Mouse (Mus musculus): ENCODE measurements around the gene Ubiad1. TPM values are rescaled to one million over a fixed set of nuclear protein-coding genes. Genes with fewer than 3 reads are reported as not detected.

The Ubiad1 gene
- total RNA-seq, 2 experiments from 2014 or later = 18.9 to 22.1 TPM

- intact Hi-C loops (cut with DNase I) = no loop called here
Observed at GRCm38 (mm10) chr4:148455477-148456025, 11.0 kb upstream of the Ubiad1 start.

GRCm38 (mm10) chr4:148453707-148454106 is 9.1 kb upstream of the Ubiad1 start:
- DNase-seq = no peak

More at GRCm38 (mm10) chr4:148455477-148456025, 11.0 kb upstream of the Ubiad1 start:
- no peak for DNase-seq

GRCm38 (mm10) chr4:148448853-148449245 is 4.3 kb upstream of the Ubiad1 start:
- intact Hi-C loops (cut with DNase I) = no loop called here
- peak in 1 of 2 experiments; percentile 44 for DNase-seq

More at GRCm38 (mm10) chr4:148453707-148454106, 9.1 kb upstream of the Ubiad1 start:
- intact Hi-C loops (cut with DNase I) = no loop called here

GRCm38 (mm10) chr4:148448179-148448852 is 3.7 kb upstream of the Ubiad1 start, which contains the start of gene Mtor:
Gene Mtor, plus strand, starts transcription at chr4:148448611.
- peak; percentile 91 to 93 for DNase-seq
- intact Hi-C loops (cut with DNase I) = no loop called here

GRCm38 (mm10) chr4:148442598-148442997 is 2.0 kb downstream of the Ubiad1 start:
- intact Hi-C loops (cut with DNase I) = no loop called here
- DNase-seq = no peak

- DNase-seq = no peak
- intact Hi-C loops (cut with DNase I) = no loop called here
Observed at GRCm38 (mm10) chr4:148441931-148442330, 2.6 kb downstream of the Ubiad1 start.

- intact Hi-C loops (cut with DNase I) = no loop called here
- DNase-seq = no peak
Observed at GRCm38 (mm10) chr4:148435657-148436330, 8.8 kb downstream of the Ubiad1 start.

- intact Hi-C loops (cut with DNase I) = no loop called here
- DNase-seq = no peak
Observed at GRCm38 (mm10) chr4:148435106-148435505, 9.5 kb downstream of the Ubiad1 start.

GRCm38 (mm10) chr4:148434554-148434953 is 10.0 kb downstream of the Ubiad1 start:
- intact Hi-C loops (cut with DNase I) = no loop called here
- DNase-seq = no peak

- intact Hi-C loops (cut with DNase I) = no loop called here
- DNase-seq = no peak
Observed at GRCm38 (mm10) chr4:148433813-148434212, 10.8 kb downstream of the Ubiad1 start.

- intact Hi-C loops (cut with DNase I) = no loop called here
- DNase-seq = no peak
Observed at GRCm38 (mm10) chr4:148433336-148433735, 11.2 kb downstream of the Ubiad1 start.

GRCm38 (mm10) chr4:148432488-148432887 is 12.1 kb downstream of the Ubiad1 start:
- DNase-seq = no peak
- intact Hi-C loops (cut with DNase I) = no loop called here

GRCm38 (mm10) chr4:148430880-148431519 is 13.6 kb downstream of the Ubiad1 start:
- DNase-seq = no peak
- intact Hi-C loops (cut with DNase I) = no loop called here

- intact Hi-C loops (cut with DNase I) = loop anchor here (1.0 to 5.0 kb wide), 2 partner anchors 142 to 259 kb away; partner anchors contain the start of gene Disp3
- peak; percentile 66 to 78 for DNase-seq
Observed at GRCm38 (mm10) chr4:148429686-148430085, 14.9 kb downstream of the Ubiad1 start.

- DNase-seq = no peak
- intact Hi-C loops (cut with DNase I) = loop anchor here (1.0 to 5.0 kb wide), 2 partner anchors 142 to 259 kb away; partner anchors contain the start of gene Disp3
Observed at GRCm38 (mm10) chr4:148429121-148429520, 15.4 kb downstream of the Ubiad1 start.

GRCm38 (mm10) chr4:148428544-148428943 is 16.0 kb downstream of the Ubiad1 start:
- intact Hi-C loops (cut with DNase I) = loop anchor here (5.0 kb wide), 1 partner anchor 141 kb away; the partner anchor contains the start of gene Disp3
- DNase-seq = no peak

- intact Hi-C loops (cut with DNase I) = loop anchor here (5.0 kb wide), 1 partner anchor 140 kb away; the partner anchor contains the start of gene Disp3
- no peak for DNase-seq
Observed at GRCm38 (mm10) chr4:148426950-148427850, 17.4 kb downstream of the Ubiad1 start.

- no peak for DNase-seq
- intact Hi-C loops (cut with DNase I) = no loop called here
Observed at GRCm38 (mm10) chr4:148417559-148417958, 27.0 kb downstream of the Ubiad1 start.

GRCm38 (mm10) chr4:148417074-148417526 is 27.5 kb downstream of the Ubiad1 start:
- intact Hi-C loops (cut with DNase I) = no loop called here
- no peak for DNase-seq

- intact Hi-C loops (cut with DNase I) = no loop called here
- DNase-seq = no peak
Observed at GRCm38 (mm10) chr4:148415575-148415974, 29.0 kb downstream of the Ubiad1 start.
